Mouse (Mus musculus) G1E (cell line): Measurements from ENCODE around the gene Srp54b.
"Not testable (repeated sequence)": the region's sequence is repeated elsewhere in the genome, so short reads cannot be mapped to it uniquely, and the experiment has no call there.

Experiments
- CTCF ChIP-seq: IDR thresholded peaks from 2 replicates; pipeline ENCODE4 v1.5.1; 2012; ENCODE audit warnings: low read depth, low read length, inconsistent platforms, mixed read lengths
- GATA1 ChIP-seq: IDR thresholded peaks from 2 replicates; pipeline ENCODE4 v1.6.1; 2012; ENCODE audit warnings: borderline replicate concordance, low read length, inconsistent platforms, mixed read lengths
- TAL1 ChIP-seq: conservative IDR thresholded peaks from 2 replicates; pipeline ENCODE4 v1.6.1; 2012; ENCODE audit warnings: low read depth, low read length, inconsistent platforms, mixed read lengths

- TF ChIP-seq TAL1, CTCF, GATA1: not testable (repeated sequence)
Measured at GRCm38 (mm10) chr12:55230520-55230861, 75.6 kb downstream of the Srp54b start.
